Mouse (Mus musculus) adrenal gland, adult (tissue): ENCODE results near the gene Ins2.

Experiments
- DNase-seq, 2 experiments: peaks; one replicate each; pipeline ENCODE4 v3.0.0; 2022 to 2023; ENCODE audit warnings: low spot score in 1 of 2; ENCODE audit not compliant: inconsistent age in 2 of 2

Gene Ins2

GRCm38 (mm10) chr7:142743281-142743680 is at the start of gene Ins2:
TSS of gene Ins2 (minus strand) at chr7:142743381.
- no peak for DNase-seq

DNA sequence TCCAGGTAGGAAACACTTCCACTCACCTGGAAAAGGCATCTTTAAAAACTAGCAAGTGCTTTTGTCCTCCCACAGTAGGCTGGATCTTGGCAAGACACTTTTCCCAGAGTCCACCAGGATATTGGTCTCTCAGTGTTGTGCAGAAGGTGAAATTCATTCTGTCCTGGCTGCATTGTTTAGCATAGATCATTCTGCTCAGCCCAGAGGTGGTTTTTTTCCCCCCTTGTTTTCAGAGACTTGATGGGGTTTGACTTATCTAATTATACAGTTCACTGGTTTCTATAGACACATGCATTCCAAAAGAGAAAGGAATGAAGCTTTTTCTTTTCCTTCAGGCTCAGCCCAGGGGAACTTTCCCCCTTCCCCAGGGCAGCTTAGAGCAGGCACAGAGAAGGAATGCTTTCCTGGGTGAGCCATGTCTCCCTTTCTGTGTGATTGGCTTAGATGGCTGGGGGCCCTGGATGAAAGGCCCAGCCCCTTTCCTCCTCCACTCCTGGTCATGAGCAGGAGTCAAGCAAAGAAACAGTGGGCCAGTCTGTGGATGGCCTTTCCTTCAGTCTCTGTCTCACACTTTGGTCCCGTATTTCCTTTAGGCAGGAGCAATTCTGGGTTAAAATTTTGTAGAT is 49.6 kb upstream of the Ins2 start:
- DNase-seq = no peak

DNA sequence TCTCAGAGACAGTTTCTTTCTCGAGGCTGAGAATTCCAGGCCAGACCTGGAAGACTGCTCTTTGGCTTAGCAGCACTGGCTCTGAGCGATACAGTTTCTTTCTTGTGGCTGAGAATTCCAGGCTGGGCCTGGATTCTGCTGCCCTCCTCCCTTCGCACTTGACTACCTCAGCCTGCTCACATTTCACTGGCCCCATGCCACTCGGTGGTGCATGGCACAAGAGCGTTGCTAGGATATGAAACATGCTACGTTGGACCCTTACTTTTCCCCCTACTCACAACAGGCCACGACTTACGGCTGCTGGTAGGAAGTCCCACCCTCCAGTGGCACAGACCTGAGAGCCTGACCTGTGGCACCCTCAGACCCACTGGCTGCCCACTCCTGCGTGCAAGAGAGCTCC is 46.5 kb upstream of the Ins2 start:
- DNase-seq = no peak

GRCm38 (mm10) chr7:142737772-142738171 is 5.4 kb downstream of the Ins2 start:
- DNase-seq = peak; percentile 11 to 62

GRCm38 (mm10) chr7:142736943-142737490 is 6.2 kb downstream of the Ins2 start:
- peak in 1 of 2 experiments; percentile 68 for DNase-seq

DNA sequence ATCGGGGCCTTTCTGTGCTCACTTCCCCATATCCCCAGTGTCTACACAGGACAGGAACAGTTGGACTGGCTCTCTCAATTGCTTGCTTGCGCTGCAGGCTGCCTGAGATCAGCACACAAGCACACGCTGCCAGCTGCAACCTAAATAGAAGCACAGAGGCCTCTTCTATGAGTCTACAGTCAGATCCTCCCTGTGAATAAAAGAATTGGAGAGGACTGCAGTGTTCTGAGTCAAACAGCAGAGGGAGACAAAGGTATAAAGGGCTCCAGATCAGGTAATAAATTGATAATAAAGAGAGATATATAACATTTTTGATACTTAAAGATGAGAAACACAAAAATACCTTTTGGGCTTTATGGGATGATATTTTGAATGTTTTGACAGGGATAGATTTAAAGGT is 17.2 kb downstream of the Ins2 start:
- peak in 1 of 2 experiments; percentile 27 for DNase-seq

DNA sequence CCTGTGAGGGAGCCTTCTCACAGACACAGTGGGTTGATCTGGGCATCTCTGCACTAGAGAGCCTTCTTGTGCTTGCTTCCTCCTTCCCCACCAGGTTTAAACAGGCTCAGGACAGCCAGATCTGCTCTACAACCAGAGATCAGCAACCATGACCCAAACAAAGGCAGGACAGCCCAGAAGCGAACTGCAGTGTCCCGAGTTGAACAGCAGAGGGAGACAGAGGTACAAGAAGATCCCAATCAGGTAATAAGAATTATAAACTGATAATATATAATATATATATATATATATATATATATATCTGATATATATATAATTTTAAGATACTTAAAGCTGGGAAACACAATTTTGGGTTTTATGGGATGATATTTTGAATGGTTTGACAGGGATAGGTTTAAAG is 22.5 kb downstream of the Ins2 start:
- DNase-seq = peak; percentile 12 to 65

DNA sequence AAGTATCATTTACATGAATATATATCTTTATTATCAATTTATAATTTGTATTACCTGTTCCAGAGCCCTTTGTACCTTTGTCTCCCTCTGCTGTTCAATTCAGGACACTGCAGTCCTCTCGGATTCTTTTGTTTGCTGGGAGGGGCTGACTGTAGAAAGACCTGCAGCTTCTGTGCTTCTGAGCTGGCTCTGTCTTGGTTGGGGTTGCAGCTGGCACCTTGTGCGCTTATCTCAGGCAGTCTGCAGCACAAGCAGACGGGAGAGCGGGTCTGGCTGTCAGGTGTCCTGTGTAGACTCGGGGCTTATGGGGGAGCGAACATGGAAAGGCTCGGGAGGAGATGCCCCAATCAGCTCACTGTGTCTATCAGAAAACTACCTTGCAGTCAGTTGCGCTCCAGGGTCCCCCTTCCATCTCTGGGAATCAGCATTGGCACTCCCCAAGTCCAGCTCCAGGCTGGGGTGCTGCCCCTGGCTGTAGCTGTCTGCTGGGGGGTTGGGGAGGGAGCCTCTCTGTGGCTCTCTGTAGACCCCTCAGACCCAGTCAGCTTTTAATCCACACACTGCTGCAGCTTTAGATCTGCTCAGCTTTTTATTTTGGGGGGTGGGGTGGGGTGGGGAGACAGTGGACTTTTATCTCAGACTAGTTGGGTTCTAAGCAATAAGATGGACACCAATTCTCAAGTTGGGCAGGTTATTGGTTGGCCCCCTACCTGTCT is 28.2 kb downstream of the Ins2 start:
- DNase-seq = peak; percentile 22 to 75

DNA sequence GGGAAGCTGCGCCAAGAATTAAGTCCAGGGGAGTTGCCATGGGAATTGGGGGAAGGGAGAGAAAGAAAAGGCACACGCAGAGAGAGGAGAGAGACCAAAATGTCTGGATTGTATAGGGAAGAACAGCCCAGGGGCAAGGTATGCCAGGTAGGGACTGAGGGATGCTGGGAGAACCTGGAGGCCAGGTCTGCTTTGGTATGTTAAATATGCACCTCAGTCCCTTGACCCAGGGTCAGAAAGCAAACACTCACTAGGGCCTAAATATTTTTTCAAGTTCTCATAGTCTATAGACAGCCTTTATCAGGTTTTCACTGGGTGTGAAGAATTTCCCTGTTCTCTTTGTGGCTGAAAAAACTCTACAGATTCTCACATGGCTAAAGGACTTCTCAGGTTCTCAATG is 36.3 kb downstream of the Ins2 start:
- no peak for DNase-seq

DNA sequence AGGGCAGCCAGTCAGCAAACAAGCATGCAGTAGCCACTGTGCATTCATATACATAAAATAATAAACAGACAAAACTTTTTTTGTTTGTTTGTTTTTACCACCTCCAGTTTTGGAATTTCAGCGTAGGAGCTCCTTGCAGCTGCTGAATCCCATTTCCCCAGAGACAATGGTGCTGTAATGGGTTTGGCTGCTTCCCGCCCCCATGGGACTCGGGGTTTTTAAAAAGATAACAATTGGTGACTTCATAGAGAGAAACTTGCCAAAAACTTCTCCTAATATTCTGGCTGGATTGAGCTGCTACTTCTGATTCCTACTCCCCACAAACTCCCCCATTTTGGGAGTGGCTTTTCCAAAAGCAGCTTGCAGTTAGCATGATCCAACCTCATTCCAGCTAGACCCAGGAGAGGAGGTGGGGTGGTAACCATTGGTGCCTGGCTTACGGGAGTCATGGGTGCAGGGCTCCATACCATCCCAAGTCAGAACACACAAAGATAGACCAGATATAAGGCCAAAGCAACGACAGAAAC is 43.8 kb downstream of the Ins2 start:
- peak in 1 of 2 experiments; percentile 23 for DNase-seq

GRCm38 (mm10) chr7:142678611-142679010 is 64.6 kb downstream of the Ins2 start:
- peak; percentile 48 to 88 for DNase-seq

GRCm38 (mm10) chr7:142675644-142676043 is 67.5 kb downstream of the Ins2 start:
- DNase-seq = peak in 1 of 2 experiments; percentile 86

DNA sequence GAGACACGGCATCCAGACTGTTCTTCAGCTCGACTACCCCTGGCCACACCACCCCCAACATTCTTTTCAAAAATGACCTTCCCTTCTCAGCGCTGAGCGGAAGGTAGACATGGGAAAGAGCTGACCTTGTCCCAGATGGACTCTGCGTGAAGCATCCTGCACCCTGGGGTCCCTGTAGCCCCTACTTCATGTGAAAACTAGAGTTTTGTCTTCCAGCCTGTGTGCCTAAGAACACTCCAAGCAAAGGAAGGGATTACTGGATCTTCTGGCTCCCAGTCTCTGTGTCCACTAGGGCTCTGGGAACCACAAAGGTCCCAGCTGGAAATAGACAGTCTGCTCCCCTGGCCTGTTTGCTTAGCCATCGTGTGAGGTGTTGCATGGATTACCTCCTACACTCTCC is 68.0 kb downstream of the Ins2 start:
- no peak for DNase-seq

- peak in 1 of 2 experiments; percentile 80 for DNase-seq
Measured at GRCm38 (mm10) chr7:142672120-142672519, 71.1 kb downstream of the Ins2 start.

- DNase-seq = no peak
Measured at GRCm38 (mm10) chr7:142671067-142671466, 72.1 kb downstream of the Ins2 start.

DNA sequence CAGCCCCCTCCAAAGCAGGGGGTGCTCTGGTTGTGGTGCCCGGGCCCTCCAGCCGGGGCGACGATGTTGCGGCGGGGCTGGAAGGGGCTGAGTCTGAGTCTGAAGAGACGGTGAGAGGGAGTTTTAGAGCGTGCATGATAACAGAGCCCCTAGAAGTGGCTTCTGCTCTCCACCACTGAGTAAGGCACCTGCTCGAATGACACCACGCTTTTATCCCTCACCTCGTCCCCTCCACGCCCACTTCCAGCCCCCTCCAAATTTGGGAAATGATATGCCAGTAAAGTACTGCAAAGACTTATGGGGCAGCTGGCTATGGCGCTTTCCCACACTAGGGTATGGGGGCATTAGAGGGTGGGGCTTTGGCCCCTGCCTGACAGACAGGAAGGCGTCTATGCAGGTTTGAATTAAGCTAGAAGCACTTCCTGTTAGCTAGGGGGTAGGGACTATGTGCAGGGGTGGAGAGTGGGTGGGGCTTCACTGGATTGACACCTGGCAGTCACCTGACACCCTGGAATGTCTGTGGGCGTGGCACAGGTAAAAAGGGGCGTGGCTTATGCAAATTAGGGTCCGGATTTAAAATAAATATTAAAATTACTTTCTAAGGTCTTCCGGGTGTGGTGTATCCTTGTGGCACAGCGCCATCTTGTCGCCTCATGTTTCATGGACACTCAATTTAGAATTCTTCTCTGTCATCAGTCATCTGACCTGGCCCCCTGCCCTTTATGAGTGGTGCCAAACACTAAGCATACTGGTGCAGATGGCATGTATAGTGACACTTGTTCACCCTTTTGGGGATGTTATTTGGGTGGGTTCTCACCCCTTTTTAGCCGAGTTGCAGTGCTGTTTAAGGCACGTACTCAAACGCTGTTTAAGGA is 73.2 kb downstream of the Ins2 start, which contains the start of gene Gm49394:
Gene Gm49394, minus strand, starts transcription at position 192 of the 875 bp plus-strand sequence.
- DNase-seq = no peak

DNA sequence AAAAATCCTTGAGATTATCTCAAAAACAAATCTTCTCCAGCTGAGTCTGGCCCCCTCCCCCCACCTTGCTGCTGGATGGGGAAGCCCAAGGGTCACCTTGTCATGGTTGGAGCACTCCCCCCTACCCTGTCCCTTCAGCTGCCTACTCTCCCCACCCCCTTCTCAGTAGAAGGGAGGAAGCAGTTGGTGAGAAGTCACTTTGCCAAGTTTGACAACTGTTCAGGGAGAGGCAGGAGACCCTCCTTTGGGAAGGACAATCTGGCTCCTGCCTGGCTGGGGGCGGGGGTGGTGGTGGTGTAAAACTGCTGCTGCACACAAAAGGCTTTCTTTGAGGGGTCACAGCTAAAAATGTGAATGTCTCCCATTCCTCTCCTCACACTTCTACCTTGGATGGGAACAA is 74.9 kb downstream of the Ins2 start:
- DNase-seq = no peak

- DNase-seq = no peak
Measured at GRCm38 (mm10) chr7:142667521-142667920, 75.7 kb downstream of the Ins2 start.

DNA sequence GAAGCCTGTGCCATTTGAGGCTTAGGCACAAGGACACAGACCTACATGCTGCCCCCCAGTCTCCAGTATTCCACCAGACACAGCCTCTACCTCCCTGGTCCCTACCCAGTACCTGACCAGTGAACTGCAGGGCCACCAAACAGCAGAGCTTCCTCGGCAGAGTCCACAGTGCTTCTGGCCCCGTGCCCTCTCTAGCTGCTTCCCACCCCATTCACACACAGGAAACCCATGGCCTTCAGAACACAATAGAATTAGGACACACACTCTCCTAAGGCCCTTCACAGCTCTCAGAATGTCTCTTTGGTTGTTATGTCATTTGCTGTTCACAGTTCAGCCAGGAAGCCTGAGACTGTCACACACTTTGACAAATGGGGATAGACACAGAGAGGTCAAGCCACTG is 76.5 kb downstream of the Ins2 start, which contains the start of gene Igf2:
Gene Igf2, minus strand, starts transcription at position 158 of the 400 bp plus-strand sequence.
- no peak for DNase-seq

GRCm38 (mm10) chr7:142666109-142666508 is 77.1 kb downstream of the Ins2 start:
- DNase-seq = no peak

DNA sequence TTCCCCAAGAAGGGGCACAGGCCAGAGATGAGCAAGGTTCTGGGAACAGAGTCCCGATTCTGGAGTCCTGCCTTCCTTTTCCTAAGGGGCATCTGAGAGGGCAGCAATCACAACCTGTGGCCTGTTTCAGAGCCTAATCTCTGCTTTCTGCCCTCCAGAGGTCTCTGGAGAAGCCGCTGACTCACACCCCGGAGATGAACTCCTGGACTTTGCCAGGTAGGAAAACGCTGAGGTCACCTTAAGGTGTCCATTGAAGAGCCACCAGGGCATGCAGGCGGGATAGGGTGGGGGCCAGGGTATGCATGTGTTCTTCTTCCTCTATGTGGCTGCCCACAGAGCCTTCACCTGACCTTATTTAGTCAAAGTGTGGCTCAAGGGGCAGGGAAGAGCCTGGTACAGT is 77.8 kb downstream of the Ins2 start:
- no peak for DNase-seq
